Mouse (Mus musculus): ENCODE measurements at regions not wholly inside any gene's neighbourhood (a gene's known extent, or its start where the extent isn't known, plus 50 kb on each side); places are given as distances from the start of the nearest gene placed in this dataset.
A peak's percentile ranks its signal among the peaks of the same experiment; 100 is the strongest.

GRCm38 (mm10) chr15:68811041-68811440, 2310.3 kb upstream of the Lrrc6 start:
- H3K4me1 ChIP-seq: no peaks in the 10 kb centered on the region
- no peaks in the 10 kb centered on the region for H3K36me3 ChIP-seq
- H3K4me3 ChIP-seq (replicated peaks): no peak overlapping the region
- ATAC-seq (ENCODE audit: low FRiP score): no peak
- WGBS: 91% methylated on average over 4 of the region's 4 CpGs
- H3K27me3 ChIP-seq (replicated peaks): no peaks in the 10 kb centered on the region
- H3K27ac ChIP-seq (replicated peaks): no peak overlapping the region
- no peak overlapping the region for H3K9ac ChIP-seq (replicated peaks)
- H3K9me3 ChIP-seq (replicated peaks): no peaks in the 10 kb centered on the region
- H3K4me2 ChIP-seq: no peak overlapping the region

GRCm38 (mm10) chr15:68810593-68810992, 2309.9 kb upstream of the Lrrc6 start:
- H3K4me2 ChIP-seq: no peak overlapping the region
- ATAC-seq (ENCODE audit: low FRiP score): peak; percentile 41; the same call in 1 of the 2 replicates
- WGBS: 61% methylated on average over 6 of the region's 6 CpGs
- H3K27me3 ChIP-seq (replicated peaks): no peaks in the 10 kb centered on the region
- no peaks in the 10 kb centered on the region for H3K4me1 ChIP-seq
- no peak overlapping the region for H3K27ac ChIP-seq (replicated peaks)
- no peaks in the 10 kb centered on the region for H3K9me3 ChIP-seq (replicated peaks)
- no peak overlapping the region for H3K9ac ChIP-seq (replicated peaks)
- no peaks in the 10 kb centered on the region for H3K36me3 ChIP-seq
- no peak overlapping the region for H3K4me3 ChIP-seq (replicated peaks)

DNA sequence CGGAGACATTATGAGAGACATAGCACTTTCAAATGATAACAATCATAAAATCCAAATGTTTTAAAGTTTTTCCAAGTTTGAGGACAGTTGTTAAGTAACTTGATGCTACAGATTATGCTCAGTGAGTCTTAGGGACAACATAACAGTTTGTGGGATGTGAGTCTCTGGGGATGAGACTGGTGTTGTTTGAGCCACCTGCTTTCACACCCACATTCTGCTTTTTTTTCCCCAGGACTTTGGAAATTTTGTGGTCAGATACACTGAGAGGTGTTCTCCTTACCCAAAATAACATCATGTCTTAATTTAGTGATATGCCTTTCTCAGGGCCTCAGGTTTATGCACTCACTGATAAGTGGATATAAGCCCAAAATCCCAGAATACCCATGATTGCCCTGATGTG, 2307.5 kb upstream of the Lrrc6 start:
- Histone ChIP-seq H3K9me3 (replicated peaks) (no peaks in the 10 kb centered on the region), H3K4me2 (no peak overlapping the region), H3K4me3 (replicated peaks) (no peak overlapping the region), H3K9ac (replicated peaks) (no peak overlapping the region), H3K27me3 (replicated peaks) (no peaks in the 10 kb centered on the region), H3K27ac (replicated peaks) (no peak overlapping the region), H3K36me3 (no peaks in the 10 kb centered on the region), H3K4me1 (no peaks in the 10 kb centered on the region)
- 94% methylated on average over 1 of the region's 1 CpGs for WGBS
- no peak for ATAC-seq (ENCODE audit: low FRiP score)

DNA sequence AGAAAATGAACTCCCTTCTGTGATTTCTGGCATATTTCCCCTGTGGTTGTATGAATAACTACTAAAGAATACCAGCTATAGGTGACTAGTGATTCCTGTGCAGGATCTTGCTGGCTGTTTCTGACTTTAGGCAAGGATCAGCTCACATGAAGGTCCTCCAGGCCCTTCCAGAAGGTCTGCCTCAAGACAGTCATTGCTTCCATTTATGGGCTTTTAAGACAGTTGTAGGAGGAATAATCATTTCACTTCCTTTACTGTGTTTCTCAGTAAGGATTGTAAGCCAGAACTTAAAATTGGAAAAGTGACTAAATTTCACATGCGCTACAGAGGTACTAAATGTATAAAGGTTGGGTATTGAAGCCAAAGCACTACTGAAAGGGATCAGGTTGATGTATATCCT, 2303.5 kb upstream of the Lrrc6 start:
- H3K4me3 ChIP-seq (replicated peaks): no peak overlapping the region
- no peak overlapping the region for H3K9ac ChIP-seq (replicated peaks)
- H3K27me3 ChIP-seq (replicated peaks): no peaks in the 10 kb centered on the region
- no peak overlapping the region for H3K4me2 ChIP-seq
- 100% methylated on average over 1 of the region's 1 CpGs for WGBS
- no peaks in the 10 kb centered on the region for H3K9me3 ChIP-seq (replicated peaks)
- ATAC-seq (ENCODE audit: low FRiP score): no peak
- H3K27ac ChIP-seq (replicated peaks): no peak overlapping the region
- H3K4me1 ChIP-seq: no peaks in the 10 kb centered on the region
- no peaks in the 10 kb centered on the region for H3K36me3 ChIP-seq

DNA sequence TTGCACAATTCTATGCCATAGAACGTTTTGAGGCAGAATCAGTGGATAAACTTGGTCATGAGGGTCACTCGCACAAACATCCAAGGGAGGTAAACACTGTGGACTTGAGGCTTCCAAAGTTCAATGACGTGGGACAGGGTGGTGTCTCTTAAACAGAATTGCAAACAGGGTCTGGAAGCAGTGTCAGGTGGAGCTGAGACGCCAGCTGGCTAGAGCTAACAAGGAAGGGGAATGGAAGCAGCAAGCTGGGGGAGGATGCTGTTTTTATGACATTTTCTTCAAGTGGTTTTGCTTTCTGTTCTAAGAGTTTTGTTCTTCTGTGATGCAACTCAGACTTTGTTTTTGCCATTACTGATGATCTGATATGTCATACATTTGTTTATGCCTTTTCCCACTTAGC, 2301.1 kb upstream of the Lrrc6 start:
- WGBS: 88% methylated on average over 4 of the region's 4 CpGs

DNA sequence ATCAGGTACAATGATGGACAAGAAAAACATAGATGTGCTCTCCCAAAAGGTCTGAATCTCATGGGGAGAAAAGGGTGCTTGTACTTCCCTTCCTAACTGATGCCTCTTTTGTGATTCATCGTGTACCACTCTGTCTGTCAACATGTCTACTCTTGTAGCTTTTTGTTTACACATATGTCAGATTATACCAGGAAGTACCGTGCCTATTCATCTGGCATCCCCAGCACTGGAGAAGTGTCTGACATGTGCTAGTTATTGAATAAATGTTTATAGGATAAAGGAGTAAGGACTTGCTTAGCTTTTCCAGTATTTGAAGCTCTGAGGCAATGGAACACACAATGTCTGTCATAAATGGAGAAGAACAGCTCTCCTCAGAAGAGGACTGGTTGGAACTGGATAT, 2296.7 kb upstream of the Lrrc6 start:
- Histone ChIP-seq H3K27ac (replicated peaks) (no peak overlapping the region), H3K4me3 (replicated peaks) (no peak overlapping the region), H3K36me3 (no peaks in the 10 kb centered on the region), H3K4me2 (no peak overlapping the region), H3K9ac (replicated peaks) (no peak overlapping the region), H3K9me3 (replicated peaks) (no peaks in the 10 kb centered on the region), H3K27me3 (replicated peaks) (no peaks in the 10 kb centered on the region), H3K4me1 (no peaks in the 10 kb centered on the region)
- no peak for ATAC-seq (ENCODE audit: low FRiP score)
- WGBS: 86% methylated on average over 2 of the region's 2 CpGs

More for the DNA sequence above, 2301.1 kb upstream of the Lrrc6 start:
- no peaks in the 10 kb centered on the region for H3K36me3 ChIP-seq
- ATAC-seq (ENCODE audit: low FRiP score): no peak
- no peak overlapping the region for H3K4me3 ChIP-seq (replicated peaks)
- H3K4me1 ChIP-seq: no peaks in the 10 kb centered on the region
- H3K27ac ChIP-seq (replicated peaks): no peak overlapping the region
- no peaks in the 10 kb centered on the region for H3K9me3 ChIP-seq (replicated peaks)
- H3K4me2 ChIP-seq: no peak overlapping the region
- no peak overlapping the region for H3K9ac ChIP-seq (replicated peaks)
- H3K27me3 ChIP-seq (replicated peaks): no peaks in the 10 kb centered on the region

- no peak overlapping the region for H3K9ac ChIP-seq (replicated peaks)
- no peak overlapping the region for H3K27ac ChIP-seq (replicated peaks)
- no peaks in the 10 kb centered on the region for H3K27me3 ChIP-seq (replicated peaks)
- no peak for ATAC-seq (ENCODE audit: low FRiP score)
- H3K4me2 ChIP-seq: no peak overlapping the region
- H3K36me3 ChIP-seq: no peaks in the 10 kb centered on the region
- no peak overlapping the region for H3K4me3 ChIP-seq (replicated peaks)
- H3K4me1 ChIP-seq: no peaks in the 10 kb centered on the region
- 76% methylated on average over 4 of the region's 4 CpGs for WGBS
- H3K9me3 ChIP-seq (replicated peaks): no peaks in the 10 kb centered on the region
Observed at GRCm38 (mm10) chr15:68795239-68795960, 2294.7 kb upstream of the Lrrc6 start.

DNA sequence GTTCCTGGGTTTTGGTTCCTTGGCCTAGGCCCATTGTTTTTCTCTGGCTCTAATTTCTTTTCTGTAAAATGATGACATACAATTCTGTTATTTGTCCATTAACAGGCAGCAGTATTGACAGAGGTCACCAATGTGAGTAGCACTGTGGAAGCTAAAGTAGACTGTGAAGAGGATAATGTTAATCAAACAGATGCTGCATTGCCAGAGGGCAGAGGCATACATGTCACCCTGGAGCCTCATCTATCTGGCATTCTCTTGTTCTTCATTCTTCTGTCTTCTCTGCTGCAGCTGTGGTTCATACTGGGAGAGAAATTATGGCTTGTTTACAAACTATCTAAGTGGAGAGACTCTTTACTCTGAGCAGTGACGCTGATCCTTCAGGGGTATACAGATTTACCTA, 2259.2 kb upstream of the Lrrc6 start:
- ATAC-seq (ENCODE audit: low FRiP score): no peak
- H3K36me3 ChIP-seq: no peaks in the 10 kb centered on the region
- H3K27me3 ChIP-seq (replicated peaks): no peaks in the 10 kb centered on the region
- no peaks in the 10 kb centered on the region for H3K9me3 ChIP-seq (replicated peaks)
- no peak overlapping the region for H3K4me2 ChIP-seq
- no peaks in the 10 kb centered on the region for H3K4me1 ChIP-seq
- WGBS: 43% methylated on average over 1 of the region's 1 CpGs
- H3K4me3 ChIP-seq (replicated peaks): no peak overlapping the region
- no peak overlapping the region for H3K9ac ChIP-seq (replicated peaks)
- no peak overlapping the region for H3K27ac ChIP-seq (replicated peaks)

DNA sequence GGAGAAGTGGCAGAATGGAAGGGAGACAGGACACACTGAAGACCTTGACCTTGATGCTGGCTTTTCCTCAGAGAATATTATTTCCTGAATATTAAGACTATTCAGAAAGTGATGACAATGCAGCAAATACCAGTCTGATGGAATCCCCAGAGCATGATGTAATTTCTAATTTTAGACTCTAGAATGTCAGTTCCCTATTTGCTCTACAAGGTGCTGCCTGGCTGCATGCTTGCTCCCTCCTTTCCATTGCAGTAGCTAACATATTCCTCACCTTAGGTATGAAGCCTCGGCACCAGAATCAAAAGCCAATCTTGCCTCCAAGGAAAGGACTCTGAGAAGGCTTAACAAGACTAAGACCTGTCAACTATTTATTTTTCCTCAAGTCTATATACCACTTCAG, 2254.5 kb upstream of the Lrrc6 start:
- Histone ChIP-seq H3K36me3 (no peaks in the 10 kb centered on the region), H3K4me1 (no peaks in the 10 kb centered on the region), H3K27me3 (replicated peaks) (no peaks in the 10 kb centered on the region), H3K9ac (replicated peaks) (no peak overlapping the region), H3K4me2 (no peak overlapping the region), H3K4me3 (replicated peaks) (no peak overlapping the region), H3K27ac (replicated peaks) (no peak overlapping the region), H3K9me3 (replicated peaks) (no peaks in the 10 kb centered on the region)
- WGBS: 87% methylated on average over 1 of the region's 1 CpGs
- no peak for ATAC-seq (ENCODE audit: low FRiP score)

GRCm38 (mm10) chr15:68754834-68755233, 2254.1 kb upstream of the Lrrc6 start:
- Histone ChIP-seq H3K4me1 (no peaks in the 10 kb centered on the region), H3K27ac (replicated peaks) (no peak overlapping the region), H3K36me3 (no peaks in the 10 kb centered on the region), H3K9ac (replicated peaks) (no peak overlapping the region), H3K9me3 (replicated peaks) (no peaks in the 10 kb centered on the region), H3K27me3 (replicated peaks) (no peaks in the 10 kb centered on the region), H3K4me3 (replicated peaks) (no peak overlapping the region), H3K4me2 (no peak overlapping the region)
- no peak for ATAC-seq (ENCODE audit: low FRiP score)
- WGBS: 71% methylated on average over 4 of the region's 4 CpGs

DNA sequence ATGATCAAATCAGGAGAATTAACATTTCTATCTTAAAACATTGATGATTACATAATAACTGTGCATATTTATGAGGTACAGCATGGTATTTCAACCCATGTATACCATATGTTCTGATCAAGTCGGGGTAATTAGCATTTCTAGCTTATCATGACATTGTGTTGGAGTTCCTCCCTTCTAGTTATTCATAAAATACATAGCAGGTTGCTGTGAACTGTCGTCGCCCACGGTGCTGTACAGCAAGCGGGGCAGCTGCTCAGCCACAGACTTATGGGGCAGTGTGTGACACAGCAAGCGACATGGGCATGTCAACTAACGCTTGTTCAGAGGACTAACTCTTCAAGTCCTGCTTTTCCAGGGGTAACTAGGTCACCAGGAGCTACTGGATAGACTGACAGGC, 2238.6 kb upstream of the Lrrc6 start:
- no peaks in the 10 kb centered on the region for H3K27me3 ChIP-seq (replicated peaks)
- H3K9me3 ChIP-seq (replicated peaks): no peaks in the 10 kb centered on the region
- H3K4me1 ChIP-seq: no peaks in the 10 kb centered on the region
- ATAC-seq (ENCODE audit: low FRiP score): no peak
- no peaks in the 10 kb centered on the region for H3K36me3 ChIP-seq
- no peak overlapping the region for H3K27ac ChIP-seq (replicated peaks)
- H3K4me2 ChIP-seq: no peak overlapping the region
- no peak overlapping the region for H3K9ac ChIP-seq (replicated peaks)
- WGBS: 87% methylated on average over 7 of the region's 7 CpGs
- H3K4me3 ChIP-seq (replicated peaks): no peak overlapping the region

GRCm38 (mm10) chr15:68721250-68721649, 2220.5 kb upstream of the Lrrc6 start:
- WGBS: 33% methylated on average over 5 of the region's 5 CpGs
- H3K4me3 ChIP-seq (replicated peaks): no peak overlapping the region
- H3K4me2 ChIP-seq: no peak overlapping the region
- H3K4me1 ChIP-seq: no peaks in the 10 kb centered on the region
- H3K27ac ChIP-seq (replicated peaks): no peak overlapping the region
- no peaks in the 10 kb centered on the region for H3K9me3 ChIP-seq (replicated peaks)
- H3K9ac ChIP-seq (replicated peaks): no peak overlapping the region
- H3K36me3 ChIP-seq: no peaks in the 10 kb centered on the region
- no peaks in the 10 kb centered on the region for H3K27me3 ChIP-seq (replicated peaks)
- no peak for ATAC-seq (ENCODE audit: low FRiP score)

DNA sequence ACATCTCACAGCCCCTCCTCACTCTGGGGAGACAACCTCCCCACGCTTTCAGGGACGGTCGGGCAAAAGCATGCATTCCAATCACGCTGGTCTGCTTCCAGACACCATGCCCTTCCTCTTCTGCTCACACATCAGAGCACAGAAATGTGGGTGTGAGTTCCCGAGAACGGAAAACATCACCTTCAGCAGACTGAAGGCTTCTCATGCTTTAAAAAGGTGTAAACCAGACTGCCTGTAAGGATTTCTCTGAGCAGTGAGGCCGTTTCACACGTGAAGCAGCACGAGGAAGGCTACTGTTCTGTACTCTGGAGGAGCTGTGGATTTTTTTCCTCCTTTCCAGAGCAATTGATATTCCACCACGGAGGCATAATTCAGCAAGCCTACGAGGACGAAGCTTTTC, 2218.8 kb upstream of the Lrrc6 start:
- ATAC-seq (ENCODE audit: low FRiP score): no peak
- no peaks in the 10 kb centered on the region for H3K9me3 ChIP-seq (replicated peaks)
- H3K4me2 ChIP-seq: no peak overlapping the region
- H3K4me1 ChIP-seq: no peaks in the 10 kb centered on the region
- H3K36me3 ChIP-seq: no peaks in the 10 kb centered on the region
- no peak overlapping the region for H3K27ac ChIP-seq (replicated peaks)
- WGBS: 75% methylated on average over 12 of the region's 12 CpGs
- no peaks in the 10 kb centered on the region for H3K27me3 ChIP-seq (replicated peaks)
- no peak overlapping the region for H3K9ac ChIP-seq (replicated peaks)
- H3K4me3 ChIP-seq (replicated peaks): no peak overlapping the region

Data from neural tube, embryonic 15.5 days (tissue).